Comparison of ENCODE assay signal across 25 mouse cellular contexts in the genomic region with DNA sequence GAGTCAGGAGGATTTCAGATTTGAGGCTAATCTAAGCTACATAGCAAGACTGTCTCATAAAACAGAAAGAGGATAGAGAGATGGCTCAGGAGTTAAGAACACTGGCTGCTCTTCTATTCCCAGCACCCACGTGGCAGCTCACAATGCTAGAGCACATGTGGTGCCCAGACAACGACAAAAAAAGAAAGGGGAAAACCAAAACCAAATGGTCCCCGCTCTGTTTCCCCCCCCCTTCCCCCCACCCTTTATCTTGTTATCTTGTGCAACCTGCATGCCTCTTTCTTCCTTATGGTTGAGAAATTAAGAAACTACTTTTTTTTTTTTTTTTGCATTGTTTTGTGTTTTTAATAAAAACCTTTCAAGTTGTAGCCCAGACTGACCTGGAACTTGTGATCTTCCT. TPM values are rescaled to one million over a fixed set of nuclear protein-coding genes. Genes with fewer than 3 reads are reported as not detected.
A peak's percentile ranks its signal among the peaks of the same experiment; 100 is the strongest.
DNase-seq lines count a peak whose midpoint lies in the region; ATAC-seq lines count a peak whose summit lies in the region.
"Had no signal": no experiment of that assay in that cellular context is flagged by ENCODE, and none has a peak within 500 bp of the region (broad histone marks: within the 10 kb centered on the region; RNA-seq: fewer than 3 reads in every experiment).

No protein-coding gene starts in this region.

- ATAC-seq in megakaryocyte progenitor cell, adult 5-6 weeks (replicated peaks; ENCODE audit: poor library complexity): peak; percentile 72
- no peak for ATAC-seq in neural tube, embryonic 15.5 days (ENCODE audit: low FRiP score)
- ATAC-seq: CD4-positive, CD25-positive, alpha-beta regulatory T cell, adult 4 months; forebrain, embryonic 15.5 days; hindbrain, embryonic 16.5 days; inflammation-experienced regulatory T-cells, adult 6 months had no signal

- H3K4me1 ChIP-seq in neural tube, embryonic 15.5 days: no peaks in the 10 kb centered on the region
- H3K4me1 ChIP-seq: embryonic facial prominence, embryonic 12.5 days; forebrain, embryonic 15.5 days had no signal

- 87% methylated on average over 3 of the region's 3 CpGs for WGBS in neural tube, embryonic 15.5 days

- H3K27me3 ChIP-seq in neural tube, embryonic 15.5 days (replicated peaks): no peaks in the 10 kb centered on the region
- H3K27me3 ChIP-seq: embryonic facial prominence, embryonic 12.5 days; forebrain, embryonic 15.5 days; heart, embryonic 13.5 days; hindbrain, embryonic 12.5 days had no signal

- H3K36me3 ChIP-seq in neural tube, embryonic 15.5 days: peaks cover 67% of the 10 kb centered on the region

- H3K9me3 ChIP-seq in neural tube, embryonic 15.5 days (replicated peaks): no peaks in the 10 kb centered on the region
- H3K9me3 ChIP-seq: embryonic facial prominence, embryonic 12.5 days; forebrain, embryonic 15.5 days; heart, embryonic 13.5 days; hindbrain, embryonic 12.5 days had no signal

- peak; percentile 24 for DNase-seq in layer of hippocampus, adult 11-12 months (ENCODE audit: low spot score)
- DNase-seq in layer of hippocampus, adult 9-10 months (ENCODE audit: low spot score): no peak
- DNase-seq in A20 (ENCODE audit: low read depth, low spot score) (peak; percentile 51), MEL-GATA-1-ER (ENCODE audit: extremely low read depth, low read depth) (peak; percentile 49)
- DNase-seq in frontal cortex, postnatal 36 days (ENCODE audit: low spot score in 2 of 2): no peak
- DNase-seq: adrenal gland, adult 8-10 months; adrenal gland, postnatal 36 days; B cell, adult 2 months; cerebellum, adult 2 months; cerebellum, postnatal 14 days; gastrocnemius, postnatal 10 days; heart, postnatal 36 days had no signal

- no peak overlapping the region for H3K27ac ChIP-seq in neural tube, embryonic 15.5 days (replicated peaks)
- H3K27ac ChIP-seq: embryonic facial prominence, embryonic 12.5 days; forebrain, embryonic 15.5 days; heart, embryonic 13.5 days; hindbrain, embryonic 12.5 days had no signal

- no peak overlapping the region for H3K9ac ChIP-seq in neural tube, embryonic 15.5 days (replicated peaks)
- H3K9ac ChIP-seq: embryonic facial prominence, embryonic 12.5 days; forebrain, embryonic 15.5 days; heart, embryonic 13.5 days; hindbrain, embryonic 12.5 days had no signal

- H3K4me2 ChIP-seq in neural tube, embryonic 15.5 days: no peak overlapping the region
- H3K4me2 ChIP-seq: embryonic facial prominence, embryonic 12.5 days; forebrain, embryonic 15.5 days; heart, embryonic 13.5 days; hindbrain, embryonic 12.5 days had no signal

- H3K4me3 ChIP-seq in neural tube, embryonic 15.5 days (replicated peaks): no peak overlapping the region
- H3K4me3 ChIP-seq: embryonic facial prominence, embryonic 12.5 days; forebrain, embryonic 15.5 days; heart, embryonic 13.5 days; hindbrain, embryonic 12.5 days had no signal

RNA-seq across cellular contexts. Expression of gene Slc51a, which starts 19.2 kb away (rescaled TPM):
- total RNA-seq in megakaryocyte progenitor cell, adult 5-6 weeks (2015): not detected in 2 replicates
- 0.04 and 0.17 TPM in 2 replicates for total RNA-seq in megakaryocyte progenitor cell, adult 5-6 weeks (2017)
- polyA plus RNA-seq in neural tube, embryonic 15.5 days (2015; fragmentation: Nextera tagmentation; extraction: Ambion mirVana): 0.13 and 7.8 TPM in 2 replicates
- total RNA-seq: gastrocnemius, postnatal 10 days; gastrocnemius, postnatal 4 days had no signal
- polyA plus RNA-seq: CD4-positive, CD25-positive, alpha-beta regulatory T cell, adult 4 months; hindbrain, embryonic 16.5 days; inflammation-experienced regulatory T-cells, adult 6 months had no signal

RNA-seq across cellular contexts. Expression of gene Zdhhc19, which starts 27.6 kb away (rescaled TPM):
- not detected in 2 replicates for total RNA-seq in megakaryocyte progenitor cell, adult 5-6 weeks (2015)
- total RNA-seq in megakaryocyte progenitor cell, adult 5-6 weeks (2017): not detected in 2 replicates
- polyA plus RNA-seq in neural tube, embryonic 15.5 days (2015; fragmentation: Nextera tagmentation; extraction: Ambion mirVana): 0.20 TPM in 1 of 2 replicates, not detected in the other
- total RNA-seq: adrenal gland, adult 8-10 months; adrenal gland, postnatal 36 days; gastrocnemius, postnatal 10 days; gastrocnemius, postnatal 4 days; heart, postnatal 36 days had no signal
- polyA plus RNA-seq: CD4-positive, CD25-positive, alpha-beta regulatory T cell, adult 4 months; cerebellum, adult 2 months; cortical plate, adult 2 months; embryonic facial prominence, embryonic 12.5 days; forebrain, embryonic 11.5 days; forebrain, embryonic 15.5 days; heart, embryonic 13.5 days; heart, postnatal 0 days; hindbrain, embryonic 12.5 days; hindbrain, embryonic 16.5 days had no signal

RNA-seq across cellular contexts. Expression of gene Pcyt1a, which starts 37.8 kb away (rescaled TPM):
- total RNA-seq in megakaryocyte progenitor cell, adult 5-6 weeks (2015): 50.2 and 58.1 TPM in 2 replicates
- 74.4 and 99.1 TPM in 2 replicates for total RNA-seq in megakaryocyte progenitor cell, adult 5-6 weeks (2017)
- polyA plus RNA-seq in neural tube, embryonic 15.5 days (2015; fragmentation: Nextera tagmentation; extraction: Ambion mirVana): 44.2 and 46.0 TPM in 2 replicates

RNA-seq across cellular contexts. Expression of gene Tctex1d2, which starts 49.0 kb away (rescaled TPM):
- 41.0 and 43.7 TPM in 2 replicates for total RNA-seq in megakaryocyte progenitor cell, adult 5-6 weeks (2015)
- total RNA-seq in megakaryocyte progenitor cell, adult 5-6 weeks (2017): 37.6 and 41.4 TPM in 2 replicates
- polyA plus RNA-seq in neural tube, embryonic 15.5 days (2015; fragmentation: Nextera tagmentation; extraction: Ambion mirVana): 39.6 and 41.5 TPM in 2 replicates

Comparison
In these comparisons a context has a peak if more than half of its experiments do, and no peak if none do; other contexts are left out.
1. DNase-seq: peak in layer of hippocampus, adult 11-12 months (single experiment), A20 (single experiment) and MEL-GATA-1-ER (single experiment); none in layer of hippocampus, adult 9-10 months (single experiment) and frontal cortex, postnatal 36 days (0 of 2).